Mouse (Mus musculus): ENCODE data around the gene D7Ertd443e.

D7Ertd443e gene

GRCm38 (mm10) chr7:134335951-134336350, 49.5 kb downstream of the D7Ertd443e start:
- Histone ChIP-seq H3K4me1 (replicated peaks; ENCODE audit: low read depth, low read length) (no peaks in the 10 kb centered on the region), H3K4me3 (replicated peaks; ENCODE audit: low read length) (no peak overlapping the region), H3K36me3 (ENCODE audit: insufficient read depth, low read length) (no peaks in the 10 kb centered on the region), H3K27me3 (ENCODE audit: insufficient read depth, low read length) (0 out of 2 replicates have a peak, but pooled peaks cover 3% of the 10 kb centered on the region), H3K9me3 (ENCODE audit: low read length) (no peaks in the 10 kb centered on the region)
- TF ChIP-seq NANOG (IDR thresholded peaks at IDR 0.05; ENCODE audit: borderline replicate concordance, low read length) = no peak
- TF ChIP-seq POU5F1 (IDR thresholded peaks at IDR 0.05; ENCODE audit: borderline replicate concordance, low read length) = no peak
- no peak for TF ChIP-seq CTCF (conservative IDR thresholded peaks at IDR 0.05; ENCODE audit: low read length)

- H3K9me3 ChIP-seq (ENCODE audit: low read length) = no peaks in the 10 kb centered on the region
- no peaks in the 10 kb centered on the region; the same call in 1 of the 2 replicates for H3K27me3 ChIP-seq (ENCODE audit: insufficient read depth, low read length)
- no peaks in the 10 kb centered on the region for H3K36me3 ChIP-seq (ENCODE audit: insufficient read depth, low read length)
Measured at GRCm38 (mm10) chr7:134320979-134321378, 64.5 kb downstream of the D7Ertd443e start.

GRCm38 (mm10) chr7:134302084-134302483, 83.4 kb downstream of the D7Ertd443e start:
- Histone ChIP-seq H3K27me3 (ENCODE audit: insufficient read depth, low read length) (peaks cover 11% of the 10 kb centered on the region), H3K9me3 (ENCODE audit: low read length) (peaks cover 16% of the 10 kb centered on the region), H3K4me1 (replicated peaks; ENCODE audit: low read depth, low read length) (peaks cover 9% of the 10 kb centered on the region; the same call in 1 of the 2 replicates), H3K4me3 (replicated peaks; ENCODE audit: low read length) (no peak overlapping the region), H3K36me3 (ENCODE audit: insufficient read depth, low read length) (no peaks in the 10 kb centered on the region)
- TF ChIP-seq NANOG (IDR thresholded peaks at IDR 0.05; ENCODE audit: borderline replicate concordance, low read length) = no peak
- no peak for TF ChIP-seq POU5F1 (IDR thresholded peaks at IDR 0.05; ENCODE audit: borderline replicate concordance, low read length)
- TF ChIP-seq CTCF (conservative IDR thresholded peaks at IDR 0.05; ENCODE audit: low read length) = no peak

More at GRCm38 (mm10) chr7:134320979-134321378, 64.5 kb downstream of the D7Ertd443e start:
- H3K4me1 ChIP-seq (replicated peaks; ENCODE audit: low read depth, low read length) = no peaks in the 10 kb centered on the region
- no peak for TF ChIP-seq CTCF (conservative IDR thresholded peaks at IDR 0.05; ENCODE audit: low read length)
- no peak for TF ChIP-seq NANOG (IDR thresholded peaks at IDR 0.05; ENCODE audit: borderline replicate concordance, low read length)
- no peak for TF ChIP-seq POU5F1 (IDR thresholded peaks at IDR 0.05; ENCODE audit: borderline replicate concordance, low read length)
- H3K4me3 ChIP-seq (replicated peaks; ENCODE audit: low read length) = no peak overlapping the region

DNA sequence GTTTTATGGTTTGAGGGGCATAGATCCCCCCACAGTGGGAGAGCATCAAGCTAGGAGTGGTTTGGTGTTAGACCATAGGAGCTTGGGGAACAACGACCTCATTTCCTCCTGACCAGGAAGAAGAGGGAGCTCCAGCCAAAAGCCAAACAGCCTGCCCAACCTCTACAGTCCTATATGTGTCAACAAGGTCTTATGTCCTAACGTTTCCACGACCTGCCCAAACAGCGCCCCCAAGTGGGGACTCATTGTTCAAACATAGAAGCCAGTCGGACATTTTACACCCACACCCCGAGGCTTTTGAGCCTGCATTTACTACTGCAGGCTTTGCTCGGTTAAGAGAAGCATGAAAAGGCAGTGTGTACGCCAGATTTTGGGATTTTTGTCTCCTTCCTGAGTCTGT, 84.2 kb downstream of the D7Ertd443e start:
- Histone ChIP-seq H3K27me3 (ENCODE audit: insufficient read depth, low read length) (peaks cover 11% of the 10 kb centered on the region), H3K4me3 (replicated peaks; ENCODE audit: low read length) (no peak overlapping the region), H3K4me1 (replicated peaks; ENCODE audit: low read depth, low read length) (peaks cover 9% of the 10 kb centered on the region; the same call in 1 of the 2 replicates), H3K9me3 (ENCODE audit: low read length) (peaks cover 8% of the 10 kb centered on the region), H3K36me3 (ENCODE audit: insufficient read depth, low read length) (no peaks in the 10 kb centered on the region)
- TF ChIP-seq CTCF (conservative IDR thresholded peaks at IDR 0.05; ENCODE audit: low read length) (peak; percentile 57), POU5F1 (IDR thresholded peaks at IDR 0.05; ENCODE audit: borderline replicate concordance, low read length) (no peak)

DNA sequence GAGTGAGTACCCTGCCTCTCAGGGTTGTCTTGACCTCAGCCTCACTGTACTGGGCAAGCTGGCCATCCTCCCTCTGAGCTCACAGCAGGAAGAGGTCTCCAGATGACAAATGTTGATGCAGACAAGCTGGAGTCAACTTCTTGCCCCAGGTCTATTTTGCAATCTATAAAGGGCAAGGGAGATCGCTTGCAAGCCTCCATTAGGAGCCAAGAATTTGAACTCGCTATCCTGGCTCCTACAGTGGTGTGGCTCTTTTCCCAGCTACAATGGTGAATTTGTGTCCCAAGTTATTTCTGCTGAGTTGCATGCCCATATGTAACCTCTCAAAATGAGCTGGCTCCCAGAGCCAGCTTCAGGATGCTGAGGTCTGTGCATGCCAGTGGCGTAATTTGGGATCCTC, 92.7 kb downstream of the D7Ertd443e start:
- TF ChIP-seq NANOG (IDR thresholded peaks at IDR 0.05; ENCODE audit: borderline replicate concordance, low read length) (no peak), CTCF (conservative IDR thresholded peaks at IDR 0.05; ENCODE audit: low read length) (no peak), POU5F1 (IDR thresholded peaks at IDR 0.05; ENCODE audit: borderline replicate concordance, low read length) (no peak)
- Histone ChIP-seq H3K9me3 (ENCODE audit: low read length) (0 out of 2 replicates have a peak, but pooled peaks cover 5% of the 10 kb centered on the region), H3K36me3 (ENCODE audit: insufficient read depth, low read length) (no peaks in the 10 kb centered on the region), H3K4me1 (replicated peaks; ENCODE audit: low read depth, low read length) (no peaks in the 10 kb centered on the region), H3K27me3 (ENCODE audit: insufficient read depth, low read length) (peaks cover 9% of the 10 kb centered on the region), H3K4me3 (replicated peaks; ENCODE audit: low read length) (no peak overlapping the region)

GRCm38 (mm10) chr7:134289611-134290301, 95.7 kb downstream of the D7Ertd443e start:
- peaks cover 12% of the 10 kb centered on the region for H3K27me3 ChIP-seq (ENCODE audit: insufficient read depth, low read length)
- H3K4me3 ChIP-seq (replicated peaks; ENCODE audit: low read length) = no peak overlapping the region
- no peaks in the 10 kb centered on the region for H3K4me1 ChIP-seq (replicated peaks; ENCODE audit: low read depth, low read length)
- H3K36me3 ChIP-seq (ENCODE audit: insufficient read depth, low read length) = no peaks in the 10 kb centered on the region
- 0 out of 2 replicates have a peak, but pooled peaks cover 5% of the 10 kb centered on the region for H3K9me3 ChIP-seq (ENCODE audit: low read length)
- TF ChIP-seq CTCF (conservative IDR thresholded peaks at IDR 0.05; ENCODE audit: low read length) (no peak), POU5F1 (IDR thresholded peaks at IDR 0.05; ENCODE audit: borderline replicate concordance, low read length) (no peak), NANOG (IDR thresholded peaks at IDR 0.05; ENCODE audit: borderline replicate concordance, low read length) (no peak)

DNA sequence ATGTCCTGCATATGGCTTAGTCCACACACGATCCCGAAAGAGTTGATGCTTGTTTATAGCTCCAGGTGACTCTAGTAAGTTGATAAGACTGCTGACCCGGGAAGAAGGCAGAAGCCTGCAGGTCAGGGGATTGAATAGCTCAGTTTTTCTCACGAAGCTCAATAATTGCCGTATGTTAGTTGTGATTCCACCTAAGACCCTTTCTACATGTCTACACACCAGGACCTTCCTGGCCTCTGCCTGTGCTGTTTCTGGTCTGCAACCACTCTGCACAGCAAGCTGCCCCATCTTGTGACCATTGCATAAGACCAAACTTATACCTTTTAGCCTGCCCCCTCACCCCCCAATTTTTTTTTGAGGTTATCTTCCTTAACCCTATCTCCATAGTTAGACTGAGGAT, 96.3 kb downstream of the D7Ertd443e start:
- no peak overlapping the region for H3K4me3 ChIP-seq (replicated peaks; ENCODE audit: low read length)
- H3K27me3 ChIP-seq (ENCODE audit: insufficient read depth, low read length) = peaks cover 12% of the 10 kb centered on the region
- 0 out of 2 replicates have a peak, but pooled peaks cover 5% of the 10 kb centered on the region for H3K9me3 ChIP-seq (ENCODE audit: low read length)
- H3K36me3 ChIP-seq (ENCODE audit: insufficient read depth, low read length) = no peaks in the 10 kb centered on the region
- TF ChIP-seq NANOG (IDR thresholded peaks at IDR 0.05; ENCODE audit: borderline replicate concordance, low read length) (no peak), POU5F1 (IDR thresholded peaks at IDR 0.05; ENCODE audit: borderline replicate concordance, low read length) (no peak), CTCF (conservative IDR thresholded peaks at IDR 0.05; ENCODE audit: low read length) (no peak)
- no peaks in the 10 kb centered on the region for H3K4me1 ChIP-seq (replicated peaks; ENCODE audit: low read depth, low read length)

DNA sequence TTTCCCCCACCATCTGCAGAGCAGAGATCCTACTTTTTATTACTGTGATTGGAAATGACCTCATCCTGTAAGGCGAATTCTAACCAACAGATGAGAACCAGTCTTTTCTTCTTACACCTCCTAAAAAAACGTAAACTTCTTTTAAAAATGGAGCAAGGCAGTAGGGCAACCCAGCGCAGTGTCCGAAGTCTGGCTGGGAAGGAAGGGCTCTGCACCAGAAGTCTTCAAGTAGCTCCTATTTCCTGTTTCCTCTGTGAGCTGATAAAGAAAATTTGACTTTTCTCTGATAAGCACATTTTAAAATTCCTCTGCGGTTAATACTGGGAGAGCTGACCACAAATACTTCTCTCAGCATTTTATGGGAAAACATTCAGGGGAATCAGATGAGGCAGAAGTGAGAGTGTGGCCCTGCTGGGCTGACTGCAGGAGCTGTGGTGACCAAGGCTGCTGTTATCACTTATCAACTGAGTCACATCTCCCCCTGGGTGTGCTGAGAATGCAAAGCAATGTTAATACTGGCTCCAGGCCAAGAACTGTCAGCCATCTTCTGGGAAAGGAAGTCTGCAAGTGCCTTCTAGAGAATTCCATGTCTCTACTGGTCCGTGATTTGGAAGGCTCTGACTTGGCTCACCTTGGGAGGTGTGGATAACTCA, 97.8 kb downstream of the D7Ertd443e start:
- TF ChIP-seq NANOG (IDR thresholded peaks at IDR 0.05; ENCODE audit: borderline replicate concordance, low read length) (no peak), CTCF (conservative IDR thresholded peaks at IDR 0.05; ENCODE audit: low read length) (no peak), POU5F1 (IDR thresholded peaks at IDR 0.05; ENCODE audit: borderline replicate concordance, low read length) (no peak)
- no peak overlapping the region for H3K4me3 ChIP-seq (replicated peaks; ENCODE audit: low read length)
- no peaks in the 10 kb centered on the region for H3K36me3 ChIP-seq (ENCODE audit: insufficient read depth, low read length)
- H3K27me3 ChIP-seq (ENCODE audit: insufficient read depth, low read length) = peaks cover 12% of the 10 kb centered on the region
- H3K4me1 ChIP-seq (replicated peaks; ENCODE audit: low read depth, low read length) = no peaks in the 10 kb centered on the region
- H3K9me3 ChIP-seq (ENCODE audit: low read length) = 0 out of 2 replicates have a peak, but pooled peaks cover 5% of the 10 kb centered on the region
